Mouse (Mus musculus) embryonic fibroblast, embryonic 13.5 days (primary cell): ENCODE results near the gene Chka.

Source experiments
- CTCF ChIP-seq: IDR thresholded peaks from 2 replicates; pipeline ENCODE4 v1.5.1; 2011; ENCODE audit warnings: mild to moderate bottlenecking, control low read depth, low read length, moderate library complexity, borderline replicate concordance; ENCODE audit not compliant: insufficient read depth
- POLR2A ChIP-seq: IDR thresholded peaks from 2 replicates; pipeline ENCODE4 v1.6.1; 2011; ENCODE audit warnings: low read depth, mild to moderate bottlenecking, control low read depth, low read length, moderate library complexity

- TF ChIP-seq POLR2A: no peak
- no peak for TF ChIP-seq CTCF
Observed at GRCm38 (mm10) chr19:3839686-3840085, 11.9 kb upstream of the Chka start.
